Mouse (Mus musculus): ENCODE results near the gene Taok1. TPM values are rescaled to one million over a fixed set of nuclear protein-coding genes. Genes with fewer than 3 reads are reported as not detected.

Taok1 gene
- total RNA-seq, 2 experiments from 2014 or later, result 51.8 to 58.4 TPM

Other genes with a start within 250 kb of the Taok1 start
- gene Coro6, start 145.4 kb downstream of the Taok1 start, total RNA-seq (2021), result 100 to 1,000 TPM; 203 to 217 TPM
- 10 to 100 TPM; 10.7 to 11.7 TPM for gene Ankrd13b, start 118.1 kb downstream of the Taok1 start, total RNA-seq (2021)
- gene Git1, start 114.3 kb downstream of the Taok1 start, total RNA-seq (2021), result 10 to 100 TPM; 51.3 TPM
- 1 to 10 TPM; 1.9 to 2.0 TPM for gene Abhd15, start 92.7 kb downstream of the Taok1 start, total RNA-seq (2021)
- 1 to 10 TPM; 8.4 to 9.6 TPM for gene Trp53i13, start 91.8 kb downstream of the Taok1 start, total RNA-seq (2021)
- not detected for gene Gm10392, start 88.6 kb downstream of the Taok1 start, total RNA-seq (2021)
- gene Nufip2, start 78.3 kb upstream of the Taok1 start, total RNA-seq (2021), result 10 to 100 TPM; 45.6 to 54.3 TPM
- not detected for gene Cryba1, start 117.5 kb upstream of the Taok1 start, total RNA-seq (2021)
- gene Myo18a, start 155.4 kb upstream of the Taok1 start, total RNA-seq (2021), result 100 to 1,000 TPM; 273 to 280 TPM
- gene Gm10277, start 179.9 kb upstream of the Taok1 start, total RNA-seq (2021), result not detected

Measured in heart, postnatal 25 days (tissue).